Mouse (Mus musculus) hematopoietic multipotent progenitor cell, adult 10-12 weeks (in vitro differentiated cells): ENCODE results near the gene Akap14. TPM values are rescaled to one million over a fixed set of nuclear protein-coding genes. Genes with fewer than 3 reads are reported as not detected.

Experiments
- polyA plus RNA-seq: library from polyadenylated mRNA; stranded (reverse); fragments of >175 nt; gene quantifications from 2 replicates; pipeline ENCODE4 v1.2.3, GENCODE M21; 2012; ENCODE audit warnings: low replicate concordance

Gene Akap14
- polyA plus RNA-seq, result not detected in 2 replicates

GRCm38 (mm10) chrX:37168742-37169141, at the start of gene Akap14:
Gene Akap14 (minus strand): TSS chrX:37168842.

GRCm38 (mm10) chrX:37210941-37211340, 42.3 kb upstream of the Akap14 start, which contains the start of gene Gm9:
Gene Gm9 (minus strand): TSS chrX:37211041.

GRCm38 (mm10) chrX:37191105-37191743, 22.6 kb upstream of the Akap14 start, which contains the start of the genes Ndufa1 and Rnf113a1:
Gene Ndufa1 (minus strand): TSS chrX:37191163.
Gene Rnf113a1 (plus strand): TSS chrX:37191245.

GRCm38 (mm10) chrX:37126671-37127358, 41.8 kb downstream of the Akap14 start, which contains the start of gene Nkap:
Gene Nkap (plus strand): TSS chrX:37126795.

GRCm38 (mm10) chrX:37110193-37110880, 58.3 kb downstream of the Akap14 start, which contains the start of gene Upf3b:
Gene Upf3b (minus strand): TSS chrX:37110322.

Other genes with a start within 250 kb of the Akap14 start
- gene Sept6, start 177.0 kb downstream of the Akap14 start, polyA plus RNA-seq, result 10.4 and 28.4 TPM in 2 replicates
- not detected in 2 replicates for gene Sowahd, start 120.0 kb downstream of the Akap14 start, polyA plus RNA-seq
- 152 and 474 TPM in 2 replicates for gene Rpl39, start 83.4 kb downstream of the Akap14 start, polyA plus RNA-seq
- gene Upf3b, start 58.5 kb downstream of the Akap14 start, polyA plus RNA-seq, result 1.1 and 13.2 TPM in 2 replicates
- gene Nkap, start 42.0 kb downstream of the Akap14 start, polyA plus RNA-seq, result 7.2 and 10.4 TPM in 2 replicates
- gene Ndufa1, start 22.3 kb upstream of the Akap14 start, polyA plus RNA-seq, result 13.7 and 245 TPM in 2 replicates
- gene Rnf113a1, start 22.4 kb upstream of the Akap14 start, polyA plus RNA-seq, result 3.3 and 3.9 TPM in 2 replicates
- not detected in 2 replicates for gene Gm9, start 42.2 kb upstream of the Akap14 start, polyA plus RNA-seq
- not detected in 2 replicates for gene Rhox1, start 53.4 kb upstream of the Akap14 start, polyA plus RNA-seq
- gene Rhox2a, start 76.1 kb upstream of the Akap14 start, polyA plus RNA-seq, result not detected in 2 replicates
- not detected in 2 replicates for gene Rhox3a, start 81.1 kb upstream of the Akap14 start, polyA plus RNA-seq
- gene Rhox4a, start 96.5 kb upstream of the Akap14 start, polyA plus RNA-seq, result not detected in 2 replicates
- gene Rhox3a2, start 211.2 kb upstream of the Akap14 start, polyA plus RNA-seq, result not detected in 2 replicates
- not detected in 2 replicates for gene Rhox4a2, start 222.0 kb upstream of the Akap14 start, polyA plus RNA-seq
- gene Rhox2b, start 243.2 kb upstream of the Akap14 start, polyA plus RNA-seq, result not detected in 2 replicates